Mouse (Mus musculus): ENCODE measurements around the gene Cntf.

- no peak for TF ChIP-seq CTCF (IDR thresholded peaks at IDR 0.05; ENCODE audit: extremely low read depth, insufficient read depth, insufficient read length, insufficient replicate concordance)
- TF ChIP-seq POLR2A (IDR thresholded peaks at IDR 0.05; ENCODE audit: low read depth, low read length), result no peak
These were observed 31.6 kb upstream of the Cntf start for GRCm38 (mm10) chr19:12797071-12797470.

Measured in spleen, adult 2 months (tissue).